Mouse (Mus musculus): ENCODE measurements at regions not wholly inside any gene's neighbourhood (a gene's known extent, or its start where the extent isn't known, plus 50 kb on each side); places are given as distances from the start of the nearest gene placed in this dataset.

DNA sequence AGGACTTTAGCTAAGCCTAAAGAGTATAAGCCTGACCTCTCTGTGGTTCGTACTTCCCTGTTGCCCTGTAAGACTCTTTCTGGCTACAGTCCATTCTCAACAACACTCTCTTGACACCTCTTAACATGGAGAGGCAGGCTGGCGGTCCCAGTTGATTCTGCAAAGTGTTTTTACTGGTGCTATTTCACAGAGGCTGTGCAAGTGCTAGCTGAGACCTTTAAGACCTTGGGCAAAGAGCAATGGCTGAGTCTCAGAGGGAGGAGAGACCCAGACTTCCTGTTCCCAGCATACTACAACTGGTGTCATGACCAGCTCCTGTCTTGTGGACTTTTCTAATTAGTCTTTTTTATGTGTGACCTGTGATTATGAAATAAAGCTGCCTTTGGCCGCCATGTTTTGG is 159.6 kb downstream of the Lyplal1 start:
- no peak for TF ChIP-seq CTCF (IDR thresholded peaks at IDR 0.05; ENCODE audit: low read depth, low read length)
- TF ChIP-seq POLR2A (IDR thresholded peaks at IDR 0.05; ENCODE audit: extremely low read depth, insufficient read depth, low read length), result no peak

Measured in liver, adult 2 months (tissue).